Mouse (Mus musculus) adrenal gland, adult 2 months (tissue): Measurements from ENCODE around the gene Pkn3. TPM values are rescaled to one million over a fixed set of nuclear protein-coding genes. Genes with fewer than 3 reads are reported as not detected.
"Not testable (repeated sequence)": the region's sequence is repeated elsewhere in the genome, so short reads cannot be mapped to it uniquely, and the experiment has no call there.

Experiments
- DNase-seq: peaks from one replicate; pipeline ENCODE4 v3.0.0; 2021
- long read RNA-seq: library from polyadenylated mRNA; stranded (forward); transcript quantifications from one replicate; pipeline ENCODE4 v2.0.0, GENCODE M21; 2021
- polyA plus RNA-seq: library from polyadenylated mRNA; depleted of rRNA; stranded (reverse); fragments of >200 nt; gene quantifications from 2 replicates; pipeline ENCODE4 v1.2.3, GENCODE M21; 2012; rRNA removed
- total RNA-seq, 2 experiments: library from RNA; stranded (reverse); gene quantifications; 2 replicates each; pipeline ENCODE4 v1.2.3; 2021

The Pkn3 gene
- total RNA-seq (1 to 10 TPM; 4.7 to 6.2 TPM), polyA plus RNA-seq (5.5 and 8.8 TPM in 2 replicates)
- long read RNA-seq, partial matches to known transcripts = 2 of 5 reads
- long read RNA-seq, other reads (novel, unspliced or antisense) = 0 of 5 reads

DNA sequence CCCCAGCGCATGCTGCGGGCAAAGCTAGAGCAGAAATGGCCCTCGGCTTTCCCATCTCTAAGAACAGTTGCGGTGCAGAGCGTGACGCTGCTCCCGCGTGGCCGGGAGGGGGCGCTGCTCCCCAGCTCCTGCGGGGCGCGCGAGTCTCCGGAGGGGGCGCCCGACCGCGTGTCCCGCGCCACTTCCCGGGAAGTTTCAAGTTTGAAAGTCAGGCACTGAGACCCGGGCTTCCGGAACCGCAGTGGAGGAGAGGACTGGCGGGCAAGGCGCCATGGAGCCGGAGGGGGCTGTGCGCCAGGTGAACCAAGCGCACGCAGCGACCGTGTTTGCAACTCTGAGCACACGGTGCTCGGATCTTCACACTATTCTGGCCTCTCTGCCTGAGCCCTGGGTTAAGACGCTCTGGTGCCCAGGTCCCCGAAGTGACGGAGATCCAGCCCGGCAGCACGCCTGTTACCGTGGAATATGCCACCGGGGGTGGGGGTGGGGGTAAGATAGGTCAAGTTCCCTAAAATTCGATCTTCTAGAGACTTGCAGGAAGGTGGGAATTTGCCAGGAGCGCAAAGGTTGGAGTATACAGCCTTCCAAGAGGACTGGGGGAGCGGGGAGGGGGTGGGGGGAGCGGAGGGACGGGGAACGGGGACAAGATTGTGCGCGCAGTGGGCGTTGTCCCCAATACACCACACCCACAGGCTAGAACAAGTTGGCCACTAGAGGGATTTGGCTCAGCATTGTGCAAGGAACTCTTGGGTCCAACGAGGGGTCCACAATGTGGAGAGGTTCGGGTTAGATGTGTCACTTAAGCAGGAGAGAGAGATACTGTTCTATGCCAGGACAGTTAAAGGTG lies at the start of gene Pkn3:
Pkn3 (plus strand) TSS at position 183 of the 847 bp plus-strand sequence.
- DNase-seq = peak; percentile 92

GRCm38 (mm10) chr2:30032244-30032846 lies 45.1 kb upstream of the Pkn3 start:
- no peak for DNase-seq

DNA sequence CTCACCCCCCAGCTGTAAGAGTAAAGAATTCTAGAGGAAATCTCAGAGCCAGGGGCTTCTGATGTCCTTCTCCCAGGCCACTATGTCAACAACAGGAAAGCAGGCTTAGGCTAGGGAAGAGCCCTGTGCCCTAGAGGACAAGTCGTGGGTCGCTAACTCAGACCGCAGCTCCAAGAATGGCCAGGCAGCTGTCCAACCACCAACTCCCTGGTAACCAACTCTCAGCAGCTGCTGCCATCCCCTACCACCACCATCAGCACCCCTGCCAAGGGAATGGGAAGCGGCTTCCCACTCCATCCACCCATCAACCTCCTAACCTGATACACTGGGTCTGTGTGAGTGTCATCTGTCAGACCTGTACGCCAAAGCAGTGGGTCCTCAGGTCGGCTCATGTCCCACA lies 44.5 kb upstream of the Pkn3 start:
- no peak for DNase-seq

DNA sequence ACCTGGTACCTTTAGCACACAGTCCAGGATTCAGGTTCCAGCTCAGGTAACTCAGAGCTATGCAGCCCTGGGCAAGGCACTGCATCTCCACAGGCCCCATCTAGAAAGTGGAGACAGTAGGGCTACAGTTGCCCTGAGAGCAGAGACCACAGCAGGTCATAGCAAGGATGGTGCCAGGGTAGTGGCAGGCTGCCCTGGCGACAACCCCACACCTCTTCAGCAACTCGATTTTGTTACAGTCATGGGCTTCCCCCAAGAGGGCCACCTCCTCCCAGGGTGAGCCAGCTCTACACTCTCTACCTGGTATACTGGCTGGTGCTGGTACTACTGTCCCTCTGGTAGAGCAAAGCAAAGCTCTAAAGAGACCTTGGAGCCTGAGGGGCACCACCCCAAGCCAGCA lies 39.7 kb upstream of the Pkn3 start:
- no peak for DNase-seq

GRCm38 (mm10) chr2:30038370-30038769 lies 39.1 kb upstream of the Pkn3 start:
- no peak for DNase-seq

GRCm38 (mm10) chr2:30039687-30040086 lies 37.8 kb upstream of the Pkn3 start:
- DNase-seq = no peak

GRCm38 (mm10) chr2:30042445-30042844 lies 35.0 kb upstream of the Pkn3 start:
- DNase-seq = peak; percentile 76

DNA sequence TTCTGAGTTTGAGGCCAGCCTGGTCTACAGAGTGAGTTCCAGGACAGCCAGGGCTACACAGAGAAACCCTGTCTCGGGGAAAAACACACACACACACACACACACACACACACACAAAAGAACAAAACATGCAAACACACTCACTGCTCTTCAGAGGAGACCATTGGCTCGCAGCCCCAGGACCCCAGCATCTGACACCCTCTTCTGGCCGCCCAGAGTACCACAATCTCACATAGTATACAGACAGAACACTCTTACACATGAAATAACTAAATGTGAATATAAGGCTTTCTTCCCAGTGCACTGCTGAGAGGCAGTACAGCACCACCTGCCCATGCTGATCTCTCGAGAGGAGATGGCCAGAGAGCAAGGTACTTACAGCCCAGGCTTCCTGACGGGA lies 32.9 kb upstream of the Pkn3 start:
- DNase-seq = no peak

GRCm38 (mm10) chr2:30047127-30047526 lies 30.4 kb upstream of the Pkn3 start:
- DNase-seq = no peak

GRCm38 (mm10) chr2:30048101-30048501 lies 29.4 kb upstream of the Pkn3 start:
- no peak for DNase-seq

DNA sequence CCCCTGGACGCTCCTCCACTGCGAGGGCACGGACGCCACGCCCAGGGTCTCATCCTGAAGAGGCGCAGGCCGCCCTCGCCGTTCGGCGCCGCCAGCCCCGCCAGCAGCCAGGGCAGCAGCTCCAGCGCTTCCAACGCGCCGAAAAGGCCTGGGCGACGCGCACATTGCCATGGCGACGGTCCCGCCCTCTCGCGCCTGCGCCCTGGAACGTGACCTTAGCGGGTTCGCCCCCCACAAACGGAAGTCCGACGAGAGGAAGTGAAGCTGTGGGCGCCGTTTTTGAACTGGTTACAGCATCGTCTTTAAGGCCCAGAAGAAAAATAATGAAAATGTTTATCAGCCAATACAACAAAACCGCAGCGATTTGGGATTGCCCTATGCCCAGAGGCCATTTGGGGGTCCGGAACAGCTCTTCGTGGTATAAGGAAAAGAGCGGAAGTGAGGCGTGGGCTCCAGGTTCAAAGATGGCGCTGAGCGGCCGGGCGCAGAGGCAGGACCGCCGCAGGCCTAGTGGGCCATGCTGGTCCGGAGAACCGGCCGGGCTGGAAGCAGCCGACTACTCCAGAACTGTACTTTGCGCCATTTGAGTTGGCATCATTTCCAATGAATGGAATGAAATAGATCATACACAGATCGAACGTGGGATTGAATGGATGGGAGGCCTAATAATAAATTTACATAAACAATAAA lies 28.6 kb upstream of the Pkn3 start, which contains the start of gene Wdr34:
Wdr34 (minus strand) TSS at position 183 of the 690 bp plus-strand sequence.
- DNase-seq = peak; percentile 99

DNA sequence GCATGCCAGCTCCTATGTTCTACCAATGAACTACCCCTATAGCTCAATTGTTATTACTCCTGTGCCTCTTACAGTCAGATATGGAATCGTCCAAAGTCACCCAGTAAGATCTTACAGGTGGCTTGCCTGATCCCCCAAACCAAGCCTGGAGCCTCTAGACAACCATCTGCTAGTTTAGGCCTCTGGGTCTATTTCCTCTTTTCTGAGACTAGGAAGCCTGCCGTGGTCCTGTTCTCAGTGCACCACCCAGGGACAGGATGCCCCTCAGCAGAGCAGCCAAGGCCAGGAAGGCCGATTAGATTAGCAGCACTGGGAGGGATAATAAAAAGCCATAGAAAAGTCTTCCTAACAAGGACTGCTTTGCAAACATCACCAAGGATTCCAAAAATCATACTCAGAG lies 27.7 kb upstream of the Pkn3 start:
- no peak for DNase-seq

DNA sequence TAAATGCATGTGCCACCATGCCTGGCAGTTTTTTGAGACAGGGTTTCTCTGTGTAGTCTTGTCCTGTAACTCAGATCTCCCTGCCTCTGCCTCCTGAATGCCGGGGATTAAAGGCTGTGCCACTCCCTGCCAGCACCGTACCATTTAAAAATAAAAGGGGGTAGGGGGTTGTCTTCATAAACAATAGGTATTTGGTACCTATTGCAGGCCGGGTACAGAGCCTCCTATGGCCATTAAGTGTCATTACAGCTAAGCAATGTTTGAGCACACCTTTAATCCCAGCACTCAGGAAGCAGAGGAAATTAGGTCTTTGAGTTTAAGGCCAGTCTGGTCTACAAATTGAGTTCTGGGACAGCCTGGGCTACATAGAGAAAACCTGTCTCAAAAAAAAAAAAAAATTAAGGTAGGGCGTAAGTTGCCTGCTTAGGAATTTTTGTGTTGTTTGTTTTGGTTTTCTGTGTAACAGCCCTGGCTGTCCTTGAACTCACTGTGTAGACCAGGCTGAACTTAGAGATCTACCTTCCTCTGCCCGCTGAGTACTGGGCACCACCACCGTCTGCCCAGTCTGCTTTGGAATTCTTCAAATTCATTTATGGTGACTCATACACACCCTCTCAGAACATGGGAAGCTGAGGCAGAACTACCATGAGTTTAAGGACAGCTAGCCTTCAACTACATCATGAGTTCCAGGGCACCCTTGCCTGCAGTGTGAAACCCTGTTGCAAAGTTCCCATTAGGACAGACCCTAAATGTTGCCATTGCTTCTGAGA lies 25.3 kb upstream of the Pkn3 start:
- no peak for DNase-seq

DNA sequence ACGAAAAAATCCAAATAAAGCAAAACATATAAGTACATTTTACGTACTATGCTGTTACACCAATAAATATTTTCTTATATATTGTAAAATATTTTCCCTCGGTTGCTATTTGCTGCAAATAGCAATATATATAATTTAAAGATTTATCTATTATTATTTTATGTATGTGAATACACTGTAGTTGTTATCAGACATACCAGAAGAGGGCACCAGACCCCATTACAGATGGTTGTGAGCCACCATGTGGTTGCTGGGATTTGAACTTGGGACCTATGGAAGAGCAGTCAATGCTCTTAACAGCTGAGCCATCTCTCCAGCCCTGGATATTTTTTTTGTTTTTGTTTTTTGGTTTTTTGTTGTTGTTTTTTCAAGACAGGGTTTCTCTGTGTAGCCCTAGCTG lies 22.2 kb upstream of the Pkn3 start:
- DNase-seq = not testable (repeated sequence)

GRCm38 (mm10) chr2:30056736-30057135 lies 20.7 kb upstream of the Pkn3 start:
- peak; percentile 68 for DNase-seq

- DNase-seq = peak; percentile 71
Observed at GRCm38 (mm10) chr2:30057223-30057904, 20.1 kb upstream of the Pkn3 start, which contains the start of gene Set. Gene Set (plus strand): TSS chr2:30057378.

- no peak for DNase-seq
Observed at GRCm38 (mm10) chr2:30058418-30058817, 19.1 kb upstream of the Pkn3 start.

DNA sequence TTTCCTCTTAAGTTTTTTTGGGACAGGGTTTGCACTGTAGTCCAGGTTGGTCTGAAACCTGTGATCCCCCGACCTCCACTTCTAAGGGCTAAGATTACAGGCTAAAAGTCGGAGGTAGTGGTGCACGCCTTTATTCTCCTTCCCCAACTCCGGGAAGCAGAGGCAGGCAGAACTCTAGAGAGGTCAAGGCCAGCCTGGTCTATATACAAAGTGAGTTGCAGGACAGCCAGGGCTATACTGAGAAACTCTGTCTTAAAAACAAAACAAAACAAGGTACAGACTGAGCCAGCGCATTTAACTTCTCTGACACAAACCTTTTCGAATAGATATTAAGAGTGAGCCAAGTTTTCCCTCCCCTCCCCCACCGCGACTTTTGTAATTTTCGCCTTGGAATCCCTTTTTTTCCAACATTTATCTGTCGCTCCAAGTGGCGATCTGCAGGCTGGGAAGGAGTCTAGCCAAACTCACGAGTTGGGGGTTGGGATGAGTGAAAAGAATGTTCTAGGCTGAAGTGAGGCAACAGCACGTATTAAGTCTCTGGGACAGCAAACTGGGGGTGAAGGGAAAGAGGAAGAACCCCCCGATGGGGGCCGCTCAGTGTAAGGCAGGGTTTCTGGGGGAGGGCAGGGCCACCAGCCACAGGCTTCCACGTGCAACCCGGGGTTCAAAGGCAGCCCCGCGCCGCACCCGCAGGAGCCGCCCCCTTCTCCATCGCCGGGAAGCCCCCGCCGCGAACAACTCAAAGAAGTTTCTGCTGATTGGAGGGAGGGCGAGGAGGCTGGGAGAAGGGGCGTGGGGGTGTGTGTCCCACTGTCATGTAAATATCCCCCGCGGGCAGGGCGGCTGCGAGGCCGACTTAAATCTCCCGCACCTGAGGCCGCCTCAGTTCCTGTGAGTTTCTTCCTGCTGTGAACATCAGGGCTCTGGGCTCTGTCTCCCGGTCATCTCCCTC lies 16.0 kb upstream of the Pkn3 start:
- DNase-seq = peak; percentile 79

DNA sequence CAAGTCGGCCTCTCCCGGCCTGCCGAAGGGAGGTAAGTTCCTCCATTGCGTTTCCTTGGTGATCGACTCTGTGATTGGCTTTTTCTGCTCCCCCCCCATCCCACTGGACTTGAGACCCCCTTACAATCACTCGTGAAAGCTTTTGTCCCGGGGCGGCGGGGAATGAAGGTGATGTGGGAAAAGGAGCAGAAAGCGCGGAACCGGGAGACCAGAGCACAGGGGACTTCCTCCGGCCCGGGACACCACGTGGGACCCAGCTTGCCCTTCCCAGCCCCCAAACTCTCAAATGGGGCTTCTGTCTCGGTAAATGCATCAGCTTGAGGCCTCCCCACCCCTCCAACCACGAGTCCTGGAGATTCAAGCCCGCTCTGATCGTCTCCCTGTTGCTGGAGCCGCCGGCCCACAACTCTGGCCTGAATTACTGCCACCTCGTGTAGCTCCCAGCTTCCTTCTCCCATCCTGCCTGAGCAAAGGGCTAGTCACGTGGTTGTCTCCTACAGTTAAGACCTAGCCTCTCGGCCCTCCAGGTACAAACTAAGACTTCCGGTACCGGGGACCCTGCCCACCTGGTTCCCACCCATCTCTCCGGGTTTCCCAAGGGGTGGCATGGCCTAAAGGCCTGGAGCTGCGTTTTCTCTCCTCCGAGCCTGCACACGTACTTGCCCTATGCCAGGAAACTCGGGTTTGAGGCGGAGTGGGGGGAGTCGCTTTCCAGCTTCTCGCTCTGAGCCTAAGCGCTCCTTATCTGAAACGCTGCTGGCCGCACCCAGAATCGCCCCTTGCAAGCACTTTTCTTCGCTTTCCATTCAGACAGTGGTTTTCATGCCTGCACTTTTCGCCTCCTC lies 15.0 kb upstream of the Pkn3 start:
- peak; percentile 88 for DNase-seq
